Mouse (Mus musculus) heart, embryonic 11.5 days (tissue): Measurements from ENCODE around the gene Anxa4. TPM values are rescaled to one million over a fixed set of nuclear protein-coding genes. Genes with fewer than 3 reads are reported as not detected.

ENCODE experiments used
- ATAC-seq: fragments of 200-750 bp; cut with Nextera tagmentation; replicated peaks from 2 replicates; pipeline ENCODE4 v1.8.0; 2017; ENCODE audit warnings: moderate library complexity; ENCODE audit not compliant: insufficient number of reproducible peaks, low FRiP score, low TSS enrichment
- H3K27ac ChIP-seq: fragments of 300-500 bp; sonication (generic); 2 replicates; pipeline ENCODE4 v1.5.1; 2014; ENCODE audit warnings: mild to moderate bottlenecking, low read depth, low read length
- H3K27me3 ChIP-seq: fragments of 300-500 bp; sonication (generic); 2 replicates; pipeline ENCODE4 v1.6.1; 2014; ENCODE audit warnings: mild to moderate bottlenecking, low read length, mixed read lengths; ENCODE audit not compliant: control insufficient read depth, insufficient read depth
- H3K36me3 ChIP-seq: fragments of 300-500 bp; sonication (generic); 2 replicates; pipeline ENCODE4 v1.6.1; 2014; ENCODE audit warnings: mild to moderate bottlenecking, low read length, moderate library complexity, mixed read lengths; ENCODE audit not compliant: control insufficient read depth, insufficient read depth
- H3K4me1 ChIP-seq: fragments of 300-500 bp; sonication (generic); 2 replicates; pipeline ENCODE4 v1.6.1; 2014; ENCODE audit warnings: low read length; ENCODE audit not compliant: control insufficient read depth, insufficient read depth
- H3K4me2 ChIP-seq: fragments of 300-500 bp; sonication (generic); 2 replicates; pipeline ENCODE4 v1.6.1; 2014; ENCODE audit warnings: mild to moderate bottlenecking, moderate library complexity
- H3K4me3 ChIP-seq: fragments of 300-500 bp; sonication (generic); 2 replicates; pipeline ENCODE4 v1.5.1; 2014; ENCODE audit warnings: low read depth, low read length
- H3K9ac ChIP-seq: fragments of 300-500 bp; sonication (generic); 2 replicates; pipeline ENCODE4 v1.6.1; 2014; ENCODE audit warnings: mild to moderate bottlenecking, low read depth, low read length, moderate library complexity
- H3K9me3 ChIP-seq: fragments of 300-500 bp; sonication (generic); replicated peaks from 2 replicates; pipeline ENCODE4 v1.6.1; 2016; ENCODE audit warnings: low read length; ENCODE audit not compliant: control insufficient read depth
- WGBS: fragments of 180-500 bp; shearing (Covaris S2); extraction: QIAGEN DNeasy Blood & Tissue Kit; methylation state at CpG from one replicate; pipeline ENCODE4 v1.1.7; 2014; ENCODE audit not compliant: insufficient replicate concordance; 5-methylcytosine and 5-hydroxymethylcytosine counted together
- polyA plus RNA-seq: library from polyadenylated mRNA; unstranded; fragments of >200 nt; fragmentation: Nextera tagmentation; extraction: Ambion mirVana; gene quantifications from 2 replicates; pipeline ENCODE4 v1.2.1, GENCODE M21; 2014

Anxa4 gene
- polyA plus RNA-seq, 1 experiment from 2014 or later, result 13.0 TPM

- WGBS, result 67% methylated on average over 4 of the region's 4 CpGs
These were observed 5.1 kb downstream of the Anxa4 start for GRCm38 (mm10) chr6:86788242-86788641.

GRCm38 (mm10) chr6:86786545-86786944 is 6.8 kb downstream of the Anxa4 start:
- Histone ChIP-seq H3K27ac (no peak overlapping the region), H3K9ac (no peak overlapping the region), H3K36me3 (no peaks in the 10 kb centered on the region), H3K9me3 (no peaks in the 10 kb centered on the region), H3K27me3 (peaks cover 2% of the 10 kb centered on the region), H3K4me2 (no peak overlapping the region), H3K4me3 (no peak overlapping the region), H3K4me1 (no peaks in the 10 kb centered on the region)
- 84% methylated on average over 3 of the region's 3 CpGs for WGBS
- no peak for ATAC-seq

More at GRCm38 (mm10) chr6:86788242-86788641, 5.1 kb downstream of the Anxa4 start:
- Histone ChIP-seq H3K9ac (no peak overlapping the region), H3K9me3 (no peaks in the 10 kb centered on the region), H3K36me3 (no peaks in the 10 kb centered on the region), H3K4me2 (no peak overlapping the region), H3K4me3 (no peak overlapping the region), H3K27ac (no peak overlapping the region), H3K27me3 (peaks cover 13% of the 10 kb centered on the region), H3K4me1 (0 out of 2 replicates have a peak, but pooled peaks cover 4% of the 10 kb centered on the region)
- ATAC-seq, result no peak

GRCm38 (mm10) chr6:86784739-86785138 is 8.6 kb downstream of the Anxa4 start:
- Histone ChIP-seq H3K4me1 (no peaks in the 10 kb centered on the region), H3K9me3 (no peaks in the 10 kb centered on the region), H3K4me3 (no peak overlapping the region), H3K27ac (no peak overlapping the region), H3K36me3 (no peaks in the 10 kb centered on the region), H3K27me3 (no peaks in the 10 kb centered on the region), H3K9ac (no peak overlapping the region), H3K4me2 (no peak overlapping the region)
- no peak for ATAC-seq
- 79% methylated on average over 3 of the region's 3 CpGs for WGBS

GRCm38 (mm10) chr6:86782342-86782741 is 11.0 kb downstream of the Anxa4 start:
- no peak for ATAC-seq
- H3K9me3 ChIP-seq, result no peaks in the 10 kb centered on the region
- H3K27ac ChIP-seq, result no peak overlapping the region
- no peak overlapping the region for H3K4me2 ChIP-seq
- H3K9ac ChIP-seq, result no peak overlapping the region
- H3K27me3 ChIP-seq, result no peaks in the 10 kb centered on the region
- WGBS, result 85% methylated on average over 2 of the region's 3 CpGs
- no peaks in the 10 kb centered on the region for H3K4me1 ChIP-seq
- no peaks in the 10 kb centered on the region for H3K36me3 ChIP-seq
- H3K4me3 ChIP-seq, result no peak overlapping the region

- H3K4me2 ChIP-seq, result no peak overlapping the region
- H3K9ac ChIP-seq, result no peak overlapping the region
- no peak overlapping the region for H3K27ac ChIP-seq
- H3K9me3 ChIP-seq, result no peaks in the 10 kb centered on the region
- no peaks in the 10 kb centered on the region for H3K27me3 ChIP-seq
- no peak overlapping the region for H3K4me3 ChIP-seq
- H3K36me3 ChIP-seq, result no peaks in the 10 kb centered on the region
- H3K4me1 ChIP-seq, result no peaks in the 10 kb centered on the region
- 45% methylated on average over 2 of the region's 2 CpGs for WGBS
- no peak for ATAC-seq
These were observed 11.9 kb downstream of the Anxa4 start for GRCm38 (mm10) chr6:86781361-86781957.

- no peak overlapping the region for H3K4me3 ChIP-seq
- no peak overlapping the region for H3K9ac ChIP-seq
- H3K27ac ChIP-seq, result no peak overlapping the region
- no peaks in the 10 kb centered on the region for H3K36me3 ChIP-seq
- no peaks in the 10 kb centered on the region for H3K27me3 ChIP-seq
- ATAC-seq, result no peak
- no peak overlapping the region for H3K4me2 ChIP-seq
- no peaks in the 10 kb centered on the region for H3K9me3 ChIP-seq
- WGBS, result 85% methylated on average over 10 of the region's 10 CpGs
- H3K4me1 ChIP-seq, result no peaks in the 10 kb centered on the region
These were observed 14.3 kb downstream of the Anxa4 start for GRCm38 (mm10) chr6:86778910-86779594.

- Histone ChIP-seq H3K4me1 (no peaks in the 10 kb centered on the region), H3K36me3 (no peaks in the 10 kb centered on the region), H3K4me2 (no peak overlapping the region), H3K27me3 (no peaks in the 10 kb centered on the region), H3K4me3 (no peak overlapping the region), H3K27ac (no peak overlapping the region), H3K9me3 (no peaks in the 10 kb centered on the region), H3K9ac (no peak overlapping the region)
- WGBS, result 79% methylated on average over 3 of the region's 3 CpGs
- ATAC-seq, result no peak
These were observed 16.2 kb downstream of the Anxa4 start for GRCm38 (mm10) chr6:86777181-86777580.

- ATAC-seq, result no peak
- no peaks in the 10 kb centered on the region for H3K9me3 ChIP-seq
These were observed 16.7 kb downstream of the Anxa4 start for GRCm38 (mm10) chr6:86776706-86777071.

More at GRCm38 (mm10) chr6:86776706-86777071, 16.7 kb downstream of the Anxa4 start:
- no peaks in the 10 kb centered on the region for H3K4me1 ChIP-seq
- WGBS, result 40% methylated on average over 4 of the region's 4 CpGs
- no peaks in the 10 kb centered on the region for H3K27me3 ChIP-seq
- no peak overlapping the region for H3K27ac ChIP-seq
- H3K4me2 ChIP-seq, result no peak overlapping the region
- no peak overlapping the region for H3K9ac ChIP-seq
- no peak overlapping the region for H3K4me3 ChIP-seq
- H3K36me3 ChIP-seq, result no peaks in the 10 kb centered on the region
